In the genomic region with DNA sequence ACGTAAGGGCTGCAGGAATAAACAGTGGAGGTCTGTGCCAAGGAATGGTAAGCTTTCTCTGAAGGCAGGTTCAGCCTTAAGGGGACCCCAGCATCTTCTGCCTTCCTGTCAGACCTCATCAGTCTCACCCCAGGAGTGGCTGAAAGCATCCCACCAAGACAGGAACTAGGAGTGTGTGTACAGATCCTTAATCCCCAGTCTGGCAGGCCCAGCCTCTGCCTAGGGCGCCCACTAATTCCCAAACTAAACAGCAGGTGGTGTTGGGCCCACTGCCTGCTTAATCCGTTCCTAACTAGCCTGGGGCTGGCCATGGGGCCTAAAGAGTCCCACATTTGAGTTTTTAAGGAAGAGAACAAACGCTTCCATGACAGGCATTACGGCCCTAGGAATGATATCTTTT, we compare ENCODE assay signal across 32 mouse cellular contexts. TPM values are rescaled to one million over a fixed set of nuclear protein-coding genes. Genes with fewer than 3 reads are reported as not detected.
A peak's percentile ranks its signal among the peaks of the same experiment; 100 is the strongest.
DNase-seq lines count a peak whose midpoint lies in the region; ATAC-seq and TF ChIP-seq lines count a peak whose summit lies in the region.
"Had no signal": no experiment of that assay in that cellular context is flagged by ENCODE, and none has a peak within 500 bp of the region (broad histone marks: within the 10 kb centered on the region; RNA-seq: fewer than 3 reads in every experiment).

No protein-coding gene starts in this region.

- H3K36me3 ChIP-seq in liver, embryonic 14.5 days (replicated peaks; ENCODE audit: control insufficient read depth, insufficient read depth, low read depth): peaks cover 13% of the 10 kb centered on the region
- H3K36me3 ChIP-seq in midbrain, postnatal 0 days (ENCODE audit: insufficient read depth, low read length): peaks cover 27% of the 10 kb centered on the region
- H3K36me3 ChIP-seq in stomach, postnatal 0 days (ENCODE audit: control insufficient read depth, insufficient read depth, low read length): peaks cover 27% of the 10 kb centered on the region
- H3K36me3 ChIP-seq in kidney, embryonic 15.5 days: peaks cover 50% of the 10 kb centered on the region

- WGBS in liver, embryonic 14.5 days (ENCODE audit: insufficient replicate concordance): 69% methylated on average over 5 of the region's 5 CpGs
- WGBS in midbrain, postnatal 0 days: 20% methylated on average over 5 of the region's 5 CpGs
- 31% methylated on average over 5 of the region's 5 CpGs for WGBS in stomach, postnatal 0 days
- 62% methylated on average over 5 of the region's 5 CpGs for WGBS in kidney, embryonic 15.5 days

- no peak overlapping the region for H3K27ac ChIP-seq in liver, embryonic 14.5 days
- H3K27ac ChIP-seq in midbrain, postnatal 0 days (ENCODE audit: low read depth, low read length): no peak overlapping the region
- peak overlapping the region; percentile 78 for H3K27ac ChIP-seq in stomach, postnatal 0 days (replicated peaks)
- H3K27ac ChIP-seq in kidney, embryonic 15.5 days: no peak overlapping the region
- H3K27ac ChIP-seq: forebrain, embryonic 13.5 days; hindbrain, embryonic 14.5 days; intestine, embryonic 15.5 days; left cerebral cortex, adult 2 months; liver, embryonic 15.5 days; lung, embryonic 15.5 days; neural tube, embryonic 12.5 days had no signal

- no peak for ATAC-seq in liver, embryonic 14.5 days (ENCODE audit: insufficient read depth)
- ATAC-seq in midbrain, postnatal 0 days (ENCODE audit: low FRiP score): peak; percentile 38; the same call in 1 of the 2 replicates
- no peak for ATAC-seq in stomach, postnatal 0 days (ENCODE audit: low FRiP score, low TSS enrichment)
- ATAC-seq in kidney, embryonic 15.5 days (replicated peaks; ENCODE audit: low FRiP score): no peak
- ATAC-seq: forebrain, embryonic 13.5 days; intestine, embryonic 15.5 days had no signal

- no peak overlapping the region for H3K4me3 ChIP-seq in liver, embryonic 14.5 days (ENCODE audit: insufficient read depth in 1 of 2, low read depth in 2 of 2, low read length in 2 of 2)
- H3K4me3 ChIP-seq in midbrain, postnatal 0 days (ENCODE audit: low read depth, low read length): no peak overlapping the region
- H3K4me3 ChIP-seq in stomach, postnatal 0 days (ENCODE audit: low read depth, low read length): no peak overlapping the region
- H3K4me3 ChIP-seq in kidney, embryonic 15.5 days (replicated peaks): no peak overlapping the region
- H3K4me3 ChIP-seq: erythroblast, embryonic 14.5 days; forebrain, embryonic 13.5 days; intestine, embryonic 15.5 days; left cerebral cortex, adult 2 months; liver, embryonic 15.5 days; lung, embryonic 15.5 days; megakaryocyte, embryonic 14.5 days; neural tube, embryonic 12.5 days had no signal

- H3K9me3 ChIP-seq in liver, embryonic 14.5 days (ENCODE audit: control insufficient read depth, low read length): no peaks in the 10 kb centered on the region
- no peaks in the 10 kb centered on the region for H3K9me3 ChIP-seq in midbrain, postnatal 0 days (ENCODE audit: low read length)
- no peaks in the 10 kb centered on the region for H3K9me3 ChIP-seq in stomach, postnatal 0 days (ENCODE audit: control insufficient read depth, low read length)
- no peaks in the 10 kb centered on the region for H3K9me3 ChIP-seq in kidney, embryonic 15.5 days (replicated peaks)
- H3K9me3 ChIP-seq: forebrain, embryonic 13.5 days; intestine, embryonic 15.5 days; liver, embryonic 15.5 days; lung, embryonic 15.5 days; megakaryocyte, embryonic 14.5 days; neural tube, embryonic 12.5 days had no signal

- H3K4me1 ChIP-seq in liver, embryonic 14.5 days (replicated peaks; ENCODE audit: control insufficient read depth in 2 of 2, insufficient read depth in 2 of 2, low read length in 1 of 2): no peaks in the 10 kb centered on the region
- H3K4me1 ChIP-seq in midbrain, postnatal 0 days (ENCODE audit: insufficient read depth, low read length): 0 out of 2 replicates have a peak, but pooled peaks cover 4% of the 10 kb centered on the region
- no peaks in the 10 kb centered on the region for H3K4me1 ChIP-seq in stomach, postnatal 0 days (replicated peaks; ENCODE audit: control insufficient read depth, insufficient read depth)
- H3K4me1 ChIP-seq in kidney, embryonic 15.5 days: peaks cover 6% of the 10 kb centered on the region
- H3K4me1 ChIP-seq: forebrain, embryonic 13.5 days had no signal

- H3K27me3 ChIP-seq in liver, embryonic 14.5 days (ENCODE audit: control insufficient read depth, insufficient read depth, low read length): peaks cover 17% of the 10 kb centered on the region
- 0 out of 2 replicates have a peak, but pooled peaks cover 3% of the 10 kb centered on the region for H3K27me3 ChIP-seq in midbrain, postnatal 0 days (ENCODE audit: insufficient read depth, low read length)
- H3K27me3 ChIP-seq in stomach, postnatal 0 days (ENCODE audit: control insufficient read depth, insufficient read depth, low read length): no peaks in the 10 kb centered on the region
- H3K27me3 ChIP-seq in kidney, embryonic 15.5 days: peaks cover 25% of the 10 kb centered on the region
- H3K27me3 ChIP-seq: CH12.LX had no signal

- no peak overlapping the region for H3K9ac ChIP-seq in liver, embryonic 14.5 days (replicated peaks)
- H3K9ac ChIP-seq in midbrain, postnatal 0 days (replicated peaks; ENCODE audit: low read length, poor library complexity, severe bottlenecking): no peak overlapping the region
- 0 out of 2 replicates have a peak overlapping the region, but pooled peaks have one; percentile 18 for H3K9ac ChIP-seq in stomach, postnatal 0 days (ENCODE audit: low read length)
- H3K9ac ChIP-seq in kidney, embryonic 15.5 days: no peak overlapping the region
- H3K9ac ChIP-seq: forebrain, embryonic 13.5 days; hindbrain, embryonic 14.5 days; intestine, embryonic 15.5 days; liver, embryonic 15.5 days; lung, embryonic 15.5 days; neural tube, embryonic 12.5 days had no signal

- no peak overlapping the region for H3K4me2 ChIP-seq in liver, embryonic 14.5 days (ENCODE audit: low read depth)
- no peak overlapping the region for H3K4me2 ChIP-seq in midbrain, postnatal 0 days (ENCODE audit: low read depth, low read length, poor library complexity, severe bottlenecking)
- H3K4me2 ChIP-seq in stomach, postnatal 0 days (replicated peaks; ENCODE audit: low read depth): no peak overlapping the region
- no peak overlapping the region for H3K4me2 ChIP-seq in kidney, embryonic 15.5 days
- H3K4me2 ChIP-seq: forebrain, embryonic 13.5 days; hindbrain, embryonic 14.5 days; intestine, embryonic 15.5 days; liver, embryonic 15.5 days; lung, embryonic 15.5 days; neural tube, embryonic 12.5 days had no signal

- no peak for DNase-seq in liver, embryonic 14.5 days (ENCODE audit: low read depth in 3 of 3, low spot score in 3 of 3)
- DNase-seq in liver: no peak
- peak; percentile 49 for DNase-seq in R1 (ENCODE audit: low read depth, low spot score)
- no peak for DNase-seq in midbrain, postnatal 0 days (ENCODE audit: low spot score)
- no peak for DNase-seq in stomach, postnatal 0 days (ENCODE audit: low spot score)
- DNase-seq in embryo, embryonic 10.5 days (ENCODE audit: low spot score): no peak
- DNase-seq: adrenal gland, postnatal 14 days; B cell, adult 2 months; cerebellum, adult 2 months; heart, postnatal 36 days; kidney, adult 9 months; kidney, postnatal 4 days; lung, postnatal 36 days; right cerebral cortex, adult 18-20 months; right cerebral cortex, postnatal 4 days had no signal

- no peak for TF ChIP-seq EP300 in liver, embryonic 14.5 days (IDR thresholded peaks at IDR 0.05; ENCODE audit: low read depth)
- no peak for TF ChIP-seq EP300 in stomach, postnatal 0 days (optimal IDR thresholded peaks at IDR 0.05)

- 0 out of 2 replicates have a peak, but pooled peaks have one; percentile 16 for TF ChIP-seq CTCF in liver, embryonic 14.5 days (IDR thresholded peaks at IDR 0.05; ENCODE audit: low read depth)
- TF ChIP-seq CTCF in midbrain, postnatal 0 days (IDR thresholded peaks at IDR 0.05): 0 out of 2 replicates have a peak, but pooled peaks have one; percentile 9
- peak; percentile 40 for TF ChIP-seq CTCF in stomach, postnatal 0 days (IDR thresholded peaks at IDR 0.05; ENCODE audit: low read depth)

RNA-seq across cellular contexts. Expression of a gene that starts 2.9 kb away (rescaled TPM):
- 0.02 TPM in 1 of 2 replicates, not detected in the other for polyA plus RNA-seq in liver, embryonic 14.5 days (2012; rRNA removed)
- polyA plus RNA-seq in liver, embryonic 14.5 days (2014; fragmentation: Nextera tagmentation; extraction: Ambion mirVana): not detected in 2 replicates
- 0.47 TPM in 1 of 2 replicates, not detected in the other for total RNA-seq in midbrain, postnatal 0 days (2014; rRNA removed)
- 0.15 and 0.27 TPM in 2 replicates for polyA plus RNA-seq in midbrain, postnatal 0 days (2015; fragmentation: Nextera tagmentation; extraction: Ambion mirVana)
- polyA plus RNA-seq in stomach, postnatal 0 days (2015; fragmentation: Nextera tagmentation; extraction: Ambion mirVana): 0.06 and 0.16 TPM in 2 replicates
- polyA plus RNA-seq in kidney, embryonic 15.5 days (2015; fragmentation: Nextera tagmentation; extraction: Ambion mirVana): 0.10 TPM in 1 of 2 replicates, not detected in the other
- total RNA-seq: adrenal gland, postnatal 14 days; CH12.LX; gastrocnemius, adult 18-20 months; gastrocnemius, postnatal 4 days; heart, adult 8-10 months; heart, postnatal 36 days; layer of hippocampus, postnatal 10 days; left cerebral cortex, adult 2 months; left cerebral cortex, postnatal 36 days had no signal
- polyA plus RNA-seq: erythroblast, embryonic 14.5 days; forebrain, embryonic 13.5 days; heart, embryonic 14.5 days; hindbrain, embryonic 14.5 days; liver, embryonic 15.5 days; lung, embryonic 15.5 days; neural tube, embryonic 12.5 days had no signal

RNA-seq across cellular contexts. Expression of a gene that starts 7.9 kb away (rescaled TPM):
- polyA plus RNA-seq in liver, embryonic 14.5 days (2012; rRNA removed): 83.4 and 85.3 TPM in 2 replicates
- 56.9 and 58.8 TPM in 2 replicates for polyA plus RNA-seq in liver, embryonic 14.5 days (2014; fragmentation: Nextera tagmentation; extraction: Ambion mirVana)
- total RNA-seq in midbrain, postnatal 0 days (2014; rRNA removed): 123 and 172 TPM in 2 replicates
- 137 and 151 TPM in 2 replicates for polyA plus RNA-seq in midbrain, postnatal 0 days (2015; fragmentation: Nextera tagmentation; extraction: Ambion mirVana)
- polyA plus RNA-seq in stomach, postnatal 0 days (2015; fragmentation: Nextera tagmentation; extraction: Ambion mirVana): 68.0 and 71.8 TPM in 2 replicates
- polyA plus RNA-seq in kidney, embryonic 15.5 days (2015; fragmentation: Nextera tagmentation; extraction: Ambion mirVana): 133 and 143 TPM in 2 replicates

RNA-seq across cellular contexts. Expression of a gene that starts 9.4 kb away (rescaled TPM):
- 74.0 and 100 TPM in 2 replicates for polyA plus RNA-seq in liver, embryonic 14.5 days (2012; rRNA removed)
- 84.4 and 89.3 TPM in 2 replicates for polyA plus RNA-seq in liver, embryonic 14.5 days (2014; fragmentation: Nextera tagmentation; extraction: Ambion mirVana)
- total RNA-seq in midbrain, postnatal 0 days (2014; rRNA removed): 266 and 292 TPM in 2 replicates
- polyA plus RNA-seq in midbrain, postnatal 0 days (2015; fragmentation: Nextera tagmentation; extraction: Ambion mirVana): 144 and 145 TPM in 2 replicates
- polyA plus RNA-seq in stomach, postnatal 0 days (2015; fragmentation: Nextera tagmentation; extraction: Ambion mirVana): 94.4 and 95.1 TPM in 2 replicates
- 119 and 120 TPM in 2 replicates for polyA plus RNA-seq in kidney, embryonic 15.5 days (2015; fragmentation: Nextera tagmentation; extraction: Ambion mirVana)

RNA-seq across cellular contexts. Expression of a gene that starts 19.5 kb away (rescaled TPM):
- 24.8 and 25.2 TPM in 2 replicates for polyA plus RNA-seq in liver, embryonic 14.5 days (2012; rRNA removed)
- polyA plus RNA-seq in liver, embryonic 14.5 days (2014; fragmentation: Nextera tagmentation; extraction: Ambion mirVana): 9.9 and 10.2 TPM in 2 replicates
- 173 and 174 TPM in 2 replicates for total RNA-seq in midbrain, postnatal 0 days (2014; rRNA removed)
- polyA plus RNA-seq in midbrain, postnatal 0 days (2015; fragmentation: Nextera tagmentation; extraction: Ambion mirVana): 53.5 and 53.7 TPM in 2 replicates
- polyA plus RNA-seq in stomach, postnatal 0 days (2015; fragmentation: Nextera tagmentation; extraction: Ambion mirVana): 12.5 and 15.4 TPM in 2 replicates
- polyA plus RNA-seq in kidney, embryonic 15.5 days (2015; fragmentation: Nextera tagmentation; extraction: Ambion mirVana): 25.8 and 30.0 TPM in 2 replicates

RNA-seq across cellular contexts. Expression of a gene that starts 26.8 kb away (rescaled TPM):
- 2.3 and 4.3 TPM in 2 replicates for polyA plus RNA-seq in liver, embryonic 14.5 days (2012; rRNA removed)
- 3.2 and 4.3 TPM in 2 replicates for polyA plus RNA-seq in liver, embryonic 14.5 days (2014; fragmentation: Nextera tagmentation; extraction: Ambion mirVana)
- total RNA-seq in midbrain, postnatal 0 days (2014; rRNA removed): 21.4 and 32.5 TPM in 2 replicates
- polyA plus RNA-seq in midbrain, postnatal 0 days (2015; fragmentation: Nextera tagmentation; extraction: Ambion mirVana): 40.1 and 41.3 TPM in 2 replicates
- 28.8 and 30.9 TPM in 2 replicates for polyA plus RNA-seq in stomach, postnatal 0 days (2015; fragmentation: Nextera tagmentation; extraction: Ambion mirVana)
- 25.3 and 27.0 TPM in 2 replicates for polyA plus RNA-seq in kidney, embryonic 15.5 days (2015; fragmentation: Nextera tagmentation; extraction: Ambion mirVana)
